In genomic region chr1:178336777-178337481, GRCm38 (mm10) we compare ENCODE assay signal across 8 mouse cellular contexts. TPM values are rescaled to one million over a fixed set of nuclear protein-coding genes. Genes with fewer than 3 reads are reported as not detected.
A peak's percentile ranks its signal among the peaks of the same experiment; 100 is the strongest.
DNase-seq lines count a peak whose midpoint lies in the region; TF ChIP-seq lines count a peak whose summit lies in the region.

No protein-coding gene starts in this region.

- H3K36me3 ChIP-seq in megakaryocyte, embryonic 14.5 days (replicated peaks; ENCODE audit: low read length), result peaks cover 40% of the 10 kb centered on the region
- H3K36me3 ChIP-seq in spleen, adult 2 months (ENCODE audit: control insufficient read depth, insufficient read depth, low read length), result peaks cover 22% of the 10 kb centered on the region

- peak overlapping the region; percentile 97 for H3K4me3 ChIP-seq in layer of hippocampus, adult 2 months
- peak overlapping the region; percentile 99 for H3K4me3 ChIP-seq in bone marrow, adult 2 months (replicated peaks; ENCODE audit: control insufficient read depth, low read depth, low read length)
- H3K4me3 ChIP-seq in megakaryocyte, embryonic 14.5 days (replicated peaks), result peak overlapping the region; percentile 99
- peak overlapping the region; percentile 99 for H3K4me3 ChIP-seq in spleen, adult 2 months (ENCODE audit: extremely low read depth, insufficient read depth, insufficient read length)

- peak overlapping the region; percentile 100 for H3K27ac ChIP-seq in layer of hippocampus, adult 2 months
- H3K27ac ChIP-seq in bone marrow, adult 2 months (ENCODE audit: control insufficient read depth, insufficient read depth, low read depth, low read length, poor library complexity), result peak overlapping the region; percentile 100
- peak overlapping the region; percentile 100 for H3K27ac ChIP-seq in spleen, adult 2 months (ENCODE audit: insufficient read depth, low read length)

- WGBS in bone marrow, adult 2 months, result 1% methylated on average over 87 of the region's 89 CpGs
- under 1% methylated on average over 89 of the region's 89 CpGs for WGBS in spleen, adult 2 months

- no peaks in the 10 kb centered on the region for H3K9me3 ChIP-seq in megakaryocyte, embryonic 14.5 days

- peak; percentile 7; the same call in 1 of the 2 replicates for TF ChIP-seq CTCF in layer of hippocampus, adult 2 months (conservative IDR thresholded peaks at IDR 0.05)
- no peak for TF ChIP-seq CTCF in bone marrow, adult 2 months (IDR thresholded peaks at IDR 0.05; ENCODE audit: control insufficient read depth, insufficient read depth, low read length)
- TF ChIP-seq CTCF in spleen, adult 2 months (IDR thresholded peaks at IDR 0.05; ENCODE audit: extremely low read depth, insufficient read depth, insufficient read length, insufficient replicate concordance), result no peak

- no peaks in the 10 kb centered on the region; the same call in 1 of the 2 replicates for H3K4me1 ChIP-seq in bone marrow, adult 2 months (ENCODE audit: control insufficient read depth, insufficient read depth, low read length)
- peaks cover 55% of the 10 kb centered on the region for H3K4me1 ChIP-seq in megakaryocyte, embryonic 14.5 days
- peaks cover 4% of the 10 kb centered on the region; the same call in 1 of the 2 replicates for H3K4me1 ChIP-seq in spleen, adult 2 months (ENCODE audit: control insufficient read depth, insufficient read depth, insufficient read length)

- peak; percentile 46; the same call in 1 of the 2 replicates for TF ChIP-seq POLR2A in bone marrow, adult 2 months (IDR thresholded peaks at IDR 0.05; ENCODE audit: borderline replicate concordance, control insufficient read depth, low read depth, low read length)
- no peak for TF ChIP-seq POLR2A in spleen, adult 2 months (IDR thresholded peaks at IDR 0.05; ENCODE audit: low read depth, low read length)

- peak; percentile 44 to 51 for DNase-seq in layer of hippocampus, adult 2 months (ENCODE audit: low spot score in 2 of 2)
- no peak for DNase-seq in layer of hippocampus, adult 9-10 months (ENCODE audit: low spot score)
- peak; percentile 19 to 44 for DNase-seq in gastrocnemius, adult 8-10 months (ENCODE audit: low spot score in 2 of 2)
- peak; percentile 63 for DNase-seq in kidney, postnatal 10 days
- DNase-seq in spleen, adult 2 months (ENCODE audit: low read depth in 1 of 2, low spot score in 2 of 2), result peak; percentile 36 to 48
- DNase-seq in adipocyte (ENCODE audit: low spot score), result no peak

- H3K27me3 ChIP-seq in megakaryocyte, embryonic 14.5 days (replicated peaks), result no peaks in the 10 kb centered on the region
- H3K27me3 ChIP-seq in spleen, adult 2 months (ENCODE audit: control insufficient read depth, insufficient read depth, low read length), result no peaks in the 10 kb centered on the region

RNA-seq across cellular contexts. Expression of gene Hnrnpu, which starts 0.7 kb away (rescaled TPM):
- total RNA-seq in layer of hippocampus, adult 2 months (2021), result 100 to 1,000 TPM; 431 to 439 TPM
- 342 and 406 TPM in 2 replicates for polyA plus RNA-seq in bone marrow, adult 2 months (2011; ENCODE audit: insufficient read depth, insufficient read length, low replicate concordance, missing spikeins)
- 100 to 1,000 TPM in 3 of 4 experiments, 10 to 100 TPM in 1; 92.2 to 133 (median 119) TPM for total RNA-seq in gastrocnemius, adult 8-10 months (2022)
- 67.1 and 198 TPM in 2 replicates for polyA plus RNA-seq in megakaryocyte, embryonic 14.5 days (2012; ENCODE audit: insufficient read depth, low replicate concordance)
- 48.6 and 58.2 TPM in 2 replicates for polyA plus RNA-seq in spleen, adult 2 months (2012; rRNA removed)

RNA-seq across cellular contexts. Expression of gene Cox20, which starts 18.0 kb away (rescaled TPM):
- total RNA-seq in layer of hippocampus, adult 2 months (2021), result 10 to 100 TPM; 33.2 to 38.4 TPM
- 68.0 and 133 TPM in 2 replicates for polyA plus RNA-seq in bone marrow, adult 2 months (2011; ENCODE audit: insufficient read depth, insufficient read length, low replicate concordance, missing spikeins)
- total RNA-seq in gastrocnemius, adult 8-10 months (2022), result 10 to 100 TPM; 27.9 to 42.9 (median 37.3) TPM
- 17.2 TPM in 1 of 2 replicates, not detected in the other for polyA plus RNA-seq in megakaryocyte, embryonic 14.5 days (2012; ENCODE audit: insufficient read depth, low replicate concordance)
- 3.7 and 4.2 TPM in 2 replicates for polyA plus RNA-seq in spleen, adult 2 months (2012; rRNA removed)

Comparison
In these comparisons a context has a peak if more than half of its experiments do, and no peak if none do; other contexts are left out.
1. DNase-seq: peak in layer of hippocampus, adult 2 months (2 of 2), gastrocnemius, adult 8-10 months (2 of 2), kidney, postnatal 10 days (single experiment) and spleen, adult 2 months (2 of 2); none in layer of hippocampus, adult 9-10 months (single experiment) and adipocyte (single experiment).
2. Peak in every context shown above with its lines, with median percentiles within 50 percentile points of each other: H3K27ac ChIP-seq and H3K4me3 ChIP-seq.